Mouse (Mus musculus) embryonic facial prominence, embryonic 14.5 days (tissue): ENCODE measurements around the gene Atp2b2. TPM values are rescaled to one million over a fixed set of nuclear protein-coding genes. Genes with fewer than 3 reads are reported as not detected.
A peak's percentile ranks its signal among the peaks of the same experiment; 100 is the strongest.

Source experiments
- ATAC-seq: fragments of 200-750 bp; cut with Nextera tagmentation; 2 replicates; pipeline ENCODE4 v1.8.0; 2017; ENCODE audit warnings: low read depth, moderate number of reproducible peaks, moderate TSS enrichment
- DNase-seq: peaks from one replicate; pipeline ENCODE4 v3.0.0-alpha.2; 2015; ENCODE audit warnings: low spot score
- H3K27ac ChIP-seq: fragments of 300-500 bp; sonication (generic); replicated peaks from 2 replicates; pipeline ENCODE4 v1.5.1; 2014; ENCODE audit warnings: low read depth, mild to moderate bottlenecking, low read length, moderate library complexity
- H3K27me3 ChIP-seq: fragments of 300-500 bp; sonication (generic); replicated peaks from 2 replicates; pipeline ENCODE4 v1.6.1; 2014; ENCODE audit warnings: low read length; ENCODE audit not compliant: control insufficient read depth, insufficient read depth
- H3K36me3 ChIP-seq: fragments of 300-500 bp; sonication (generic); 2 replicates; pipeline ENCODE4 v1.6.1; 2014; ENCODE audit warnings: low read length, mixed read lengths; ENCODE audit not compliant: control insufficient read depth, insufficient read depth
- H3K4me1 ChIP-seq: fragments of 300-500 bp; sonication (generic); 2 replicates; pipeline ENCODE4 v1.6.1; 2014; ENCODE audit warnings: antibody characterized with exemption, low read length; ENCODE audit not compliant: control insufficient read depth, insufficient read depth
- H3K4me2 ChIP-seq: fragments of 300-500 bp; sonication (generic); 2 replicates; pipeline ENCODE4 v1.6.1; 2014; ENCODE audit warnings: low read depth, mild to moderate bottlenecking, low read length, moderate library complexity, mixed read lengths
- H3K4me3 ChIP-seq: fragments of 300-500 bp; sonication (generic); 2 replicates; pipeline ENCODE4 v1.5.1; 2014; ENCODE audit warnings: low read depth, mild to moderate bottlenecking, low read length
- H3K9ac ChIP-seq: fragments of 300-500 bp; sonication (generic); 2 replicates; pipeline ENCODE4 v1.6.1; 2014; ENCODE audit warnings: low read depth, mild to moderate bottlenecking, low read length, moderate library complexity, mixed read lengths
- H3K9me3 ChIP-seq: fragments of 300-500 bp; sonication (generic); 2 replicates; pipeline ENCODE4 v1.6.1; 2016; ENCODE audit warnings: low read length; ENCODE audit not compliant: control insufficient read depth
- WGBS: fragments of 180-500 bp; shearing (Covaris S2); extraction: QIAGEN DNeasy Blood & Tissue Kit; methylation state at CpG from one replicate; pipeline ENCODE4 v1.1.7; 2014; 5-methylcytosine and 5-hydroxymethylcytosine counted together
- microRNA-seq: library from miRNA; unstranded; fragments of <30 nt; microRNA quantifications from one replicate; pipeline ENCODE4, GENCODE M21; 2016; ENCODE audit warnings: borderline number of aligned reads
- polyA plus RNA-seq: library from polyadenylated mRNA; unstranded; fragments of >200 nt; fragmentation: Nextera tagmentation; extraction: Ambion mirVana; gene quantifications from 2 replicates; pipeline ENCODE4 v1.2.1, GENCODE M21; 2014

Gene Atp2b2
- polyA plus RNA-seq, 1 experiment from 2014 or later: 1.4 TPM

DNA sequence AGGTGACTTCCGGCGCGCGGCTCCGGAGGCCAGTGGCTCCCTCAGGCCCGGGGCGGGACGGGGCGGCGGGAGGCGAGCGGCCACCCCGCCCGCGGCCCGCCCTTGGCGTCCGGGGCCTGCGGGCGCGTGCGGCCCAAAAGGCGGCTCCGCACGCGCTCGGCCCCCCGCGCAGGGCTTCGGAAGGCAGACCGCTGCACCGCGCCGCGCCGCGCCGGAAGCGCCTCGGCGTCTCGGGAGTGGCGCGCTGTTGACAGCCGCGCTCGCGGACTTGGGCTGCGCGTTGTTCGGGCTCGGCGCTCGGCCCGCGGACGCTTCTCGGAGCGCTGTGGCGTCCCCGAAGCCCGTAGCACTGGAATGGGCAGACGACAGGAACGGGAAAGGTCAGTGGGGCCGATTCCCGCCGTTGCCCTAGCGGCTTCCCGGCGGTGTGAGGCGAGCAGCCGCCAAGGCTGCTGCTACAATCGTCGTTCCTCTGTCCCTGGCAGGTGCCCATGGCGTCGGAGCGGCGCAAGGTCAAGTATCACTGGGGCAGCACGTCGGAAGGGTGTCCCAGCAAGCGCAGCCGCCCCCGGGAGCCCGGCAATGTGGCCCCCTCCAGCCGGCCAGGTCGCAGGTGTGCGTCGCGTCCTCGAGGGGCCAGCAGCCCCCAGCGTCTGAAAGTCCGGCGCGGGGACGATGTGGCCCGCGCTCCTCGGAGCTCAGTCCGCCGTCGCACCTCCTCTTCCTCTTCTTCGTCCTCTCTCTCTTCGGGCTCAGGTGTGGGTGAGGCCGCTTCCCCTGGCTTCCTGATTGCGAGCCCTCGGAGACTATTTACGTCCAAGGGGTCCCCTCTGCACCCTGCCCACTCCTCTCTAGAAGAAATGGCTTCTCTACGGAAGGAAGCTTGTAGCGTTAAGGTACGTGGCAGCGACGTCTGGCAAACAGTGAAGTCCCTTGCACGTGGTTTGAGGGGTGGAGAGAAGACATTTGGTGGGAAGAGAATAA, 344.9 kb downstream of the Atp2b2 start:
- Histone ChIP-seq H3K27ac (peak overlapping the region; percentile 87), H3K27me3 (no peaks in the 10 kb centered on the region), H3K4me1 (peaks cover 18% of the 10 kb centered on the region), H3K9me3 (no peaks in the 10 kb centered on the region), H3K4me3 (peak overlapping the region; percentile 90), H3K4me2 (peak overlapping the region; percentile 96), H3K36me3 (peaks cover 29% of the 10 kb centered on the region), H3K9ac (peak overlapping the region; percentile 84)
- peak; percentile 35 for DNase-seq
- peak; percentile 62; the same call in 1 of the 2 replicates for ATAC-seq
- WGBS: under 1% methylated on average over 31 of the region's 113 CpGs

DNA sequence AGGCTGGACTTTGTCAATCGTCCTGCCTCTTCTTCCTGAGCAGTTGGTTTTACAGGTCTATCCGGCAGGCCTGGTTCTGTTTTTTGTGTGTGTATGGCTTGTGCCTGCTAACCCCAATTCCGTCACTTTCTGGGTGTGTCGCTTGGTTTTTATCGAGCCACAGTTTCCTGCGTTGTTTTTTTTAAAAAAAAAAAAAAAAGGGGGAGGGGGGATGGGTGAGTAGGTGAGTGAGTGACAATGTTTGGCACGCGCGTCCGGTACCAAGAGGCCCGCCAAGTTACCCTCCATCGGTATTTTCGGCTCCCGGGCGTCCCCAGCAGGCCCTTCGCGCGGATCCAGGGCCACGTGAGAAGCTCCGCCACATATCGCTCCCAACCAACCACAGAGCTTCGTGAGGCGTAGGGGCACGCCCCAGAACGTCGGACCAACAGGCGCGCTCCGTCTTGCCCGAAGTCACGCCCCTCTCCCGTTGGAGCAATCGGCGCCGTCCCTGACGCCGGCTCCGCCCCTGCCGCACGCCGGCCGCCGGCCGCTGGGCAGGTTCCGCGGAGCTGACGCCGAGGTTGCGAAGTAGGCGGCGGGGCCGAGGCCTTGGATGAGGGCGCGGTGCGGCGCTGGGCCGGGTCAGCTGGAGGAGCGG, 345.7 kb downstream of the Atp2b2 start, which contains the start of gene Tatdn2:
Tatdn2 (plus strand) TSS at position 469 of the 640 bp plus-strand sequence.
- ATAC-seq (peak; percentile 100), DNase-seq (peak; percentile 99)
- WGBS: under 1% methylated on average over 46 of the region's 58 CpGs
- Histone ChIP-seq H3K36me3 (peaks cover 21% of the 10 kb centered on the region), H3K4me3 (peak within 1 kb of the TSS; percentile 90), H3K27ac (peak within 1 kb of the TSS; percentile 87), H3K4me2 (peak within 1 kb of the TSS; percentile 96), H3K27me3 (no peaks in the 10 kb centered on the region), H3K9me3 (no peaks in the 10 kb centered on the region), H3K4me1 (peaks cover 18% of the 10 kb centered on the region), H3K9ac (peak within 1 kb of the TSS; percentile 84)

DNA sequence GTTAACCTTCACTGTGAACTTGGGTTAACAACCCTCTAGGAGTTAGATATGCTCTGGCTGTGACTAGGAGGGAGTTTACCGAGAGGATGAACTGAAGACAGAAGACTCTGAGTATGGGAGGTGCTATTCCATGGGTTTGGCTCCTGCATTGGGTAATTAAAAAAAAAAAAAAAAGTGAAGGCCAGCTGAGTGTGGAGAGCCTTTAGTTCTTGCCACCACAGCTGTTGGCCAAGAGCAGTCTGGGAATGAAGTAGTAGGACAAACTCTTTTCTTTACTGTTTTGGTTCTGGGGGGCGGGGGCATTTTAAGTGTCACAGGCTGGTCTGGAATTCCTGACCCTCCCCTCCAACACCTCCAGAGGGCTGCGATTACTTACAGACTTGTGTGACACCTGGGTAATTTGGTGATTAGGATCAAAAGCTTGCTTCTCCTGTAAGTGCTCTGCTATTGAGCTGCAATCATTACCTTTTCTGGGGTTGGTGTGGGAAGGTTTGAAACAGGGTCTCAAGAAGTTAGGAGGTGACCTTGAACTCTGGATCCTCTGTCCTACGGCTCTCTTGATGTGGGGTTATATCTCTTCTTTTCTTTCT, 346.6 kb downstream of the Atp2b2 start:
- Histone ChIP-seq H3K36me3 (peaks cover 13% of the 10 kb centered on the region; the same call in 1 of the 2 replicates), H3K27ac (peak overlapping the region; percentile 84), H3K9ac (peak overlapping the region; percentile 61), H3K4me1 (peaks cover 20% of the 10 kb centered on the region), H3K9me3 (no peaks in the 10 kb centered on the region), H3K27me3 (no peaks in the 10 kb centered on the region), H3K4me3 (peak overlapping the region; percentile 90), H3K4me2 (peak overlapping the region; percentile 96)
- WGBS: 63% methylated on average over 4 of the region's 4 CpGs
- DNase-seq (no peak), ATAC-seq (no peak)

DNA sequence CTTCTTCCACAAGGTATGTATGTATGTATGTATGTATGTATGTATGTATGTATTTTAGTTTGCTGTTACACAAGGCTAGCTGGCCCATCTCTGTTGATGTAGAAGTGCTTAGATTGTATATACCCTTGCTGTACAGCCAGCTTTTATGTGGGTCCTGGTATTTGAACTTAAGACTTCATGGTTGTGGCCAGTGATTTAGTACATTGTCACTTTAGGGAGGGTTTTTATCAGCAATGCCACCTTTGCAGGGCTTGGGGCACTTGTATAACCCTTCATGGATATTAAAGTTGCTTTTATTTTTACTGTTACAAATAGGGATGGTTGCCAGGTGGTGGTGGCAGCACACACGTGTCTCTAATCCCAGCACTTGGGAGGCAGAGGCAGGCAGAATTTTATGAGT, 347.2 kb downstream of the Atp2b2 start:
- peaks cover 8% of the 10 kb centered on the region; the same call in 1 of the 2 replicates for H3K36me3 ChIP-seq
- H3K9me3 ChIP-seq: no peaks in the 10 kb centered on the region
- H3K4me2 ChIP-seq: no peak overlapping the region
- ATAC-seq (no peak), DNase-seq (no peak)
- H3K9ac ChIP-seq: no peak overlapping the region
- no peaks in the 10 kb centered on the region for H3K27me3 ChIP-seq
- no peak overlapping the region for H3K4me3 ChIP-seq
- 69% methylated on average over 1 of the region's 1 CpGs for WGBS
- no peak overlapping the region for H3K27ac ChIP-seq
- H3K4me1 ChIP-seq: peaks cover 26% of the 10 kb centered on the region

Small RNAs within 50 kb of the gene (microRNA-seq; reads per million reads assigned to microRNA genes)
- not detected for gene Mir7042

Other genes with a start within 250 kb of the Atp2b2 start
- 0.45 and 0.70 TPM in 2 replicates for gene Slc6a11, start 88.6 kb upstream of the Atp2b2 start, polyA plus RNA-seq
- 2.7 and 2.8 TPM in 2 replicates for gene Slc6a1, start 240.0 kb upstream of the Atp2b2 start, polyA plus RNA-seq